Mouse (Mus musculus): ENCODE measurements around the gene Eml1. TPM values are rescaled to one million over a fixed set of nuclear protein-coding genes. Genes with fewer than 3 reads are reported as not detected.

The Eml1 gene
- polyA plus RNA-seq, 1 experiment from 2014 or later, result 122 TPM

DNA sequence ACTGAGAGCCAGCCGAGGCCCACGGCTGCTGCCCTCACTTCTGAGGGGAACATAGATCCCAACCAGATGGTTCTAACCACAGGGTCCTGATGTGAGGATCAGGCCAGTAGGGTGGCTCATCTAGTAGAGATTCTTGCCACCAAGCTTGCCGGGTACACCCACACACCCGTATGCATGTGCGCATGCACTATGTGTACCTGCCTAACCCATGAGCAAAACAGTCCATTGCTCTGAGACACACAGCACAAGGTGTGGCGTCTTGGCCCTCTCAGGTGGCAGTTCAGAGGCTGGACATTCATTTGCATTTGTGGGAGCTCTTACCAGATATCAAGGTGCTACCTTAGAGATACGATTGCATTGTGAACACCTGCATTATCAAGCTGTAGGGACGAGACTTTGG, 22.6 kb upstream of the Eml1 start:
- H3K27me3 ChIP-seq (ENCODE audit: control insufficient read depth, insufficient read depth, low read depth, low read length), result no peaks in the 10 kb centered on the region; the same call in 1 of the 2 replicates
- no peak for ATAC-seq (ENCODE audit: low read depth)
- H3K36me3 ChIP-seq (ENCODE audit: control insufficient read depth, insufficient read depth, low read length), result no peaks in the 10 kb centered on the region
- H3K9ac ChIP-seq (ENCODE audit: low read length), result no peak overlapping the region
- H3K4me1 ChIP-seq (replicated peaks; ENCODE audit: control insufficient read depth, insufficient read depth, low read length), result 0 out of 2 replicates have a peak, but pooled peaks cover 3% of the 10 kb centered on the region
- H3K27ac ChIP-seq (ENCODE audit: low read length), result no peak overlapping the region
- H3K4me2 ChIP-seq (ENCODE audit: low read depth, low read length), result no peak overlapping the region
- H3K4me3 ChIP-seq (ENCODE audit: low read length), result no peak overlapping the region
- WGBS, result 80% methylated on average over 8 of the region's 8 CpGs
- H3K9me3 ChIP-seq (ENCODE audit: control insufficient read depth, low read length), result no peaks in the 10 kb centered on the region

DNA sequence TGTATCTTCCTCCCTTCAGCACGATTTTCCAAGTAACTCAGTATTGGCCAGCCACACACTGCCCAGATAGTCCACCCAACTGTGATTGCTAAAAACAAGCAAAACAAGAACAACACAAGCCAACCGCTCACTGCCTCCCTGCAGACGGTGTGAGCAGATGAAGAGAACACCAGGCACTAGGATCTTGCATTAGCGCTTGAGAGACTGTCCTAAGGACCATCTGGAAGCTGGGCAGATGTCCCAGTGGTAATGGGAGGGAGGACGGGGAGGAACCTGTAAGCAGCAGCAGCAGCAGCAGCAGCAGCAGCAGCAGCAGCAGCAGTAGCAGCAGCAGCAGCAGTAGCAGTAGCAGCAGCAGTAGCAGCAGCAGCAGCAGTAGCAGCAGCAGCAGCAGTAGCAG, 21.7 kb upstream of the Eml1 start:
- H3K27me3 ChIP-seq (ENCODE audit: control insufficient read depth, insufficient read depth, low read depth, low read length), result peaks cover 9% of the 10 kb centered on the region
- no peak overlapping the region for H3K4me3 ChIP-seq (ENCODE audit: low read length)
- H3K9ac ChIP-seq (ENCODE audit: low read length), result no peak overlapping the region
- no peaks in the 10 kb centered on the region for H3K9me3 ChIP-seq (ENCODE audit: control insufficient read depth, low read length)
- H3K4me1 ChIP-seq (replicated peaks; ENCODE audit: control insufficient read depth, insufficient read depth, low read length), result 0 out of 2 replicates have a peak, but pooled peaks cover 3% of the 10 kb centered on the region
- H3K36me3 ChIP-seq (ENCODE audit: control insufficient read depth, insufficient read depth, low read length), result no peaks in the 10 kb centered on the region
- 56% methylated on average over 5 of the region's 5 CpGs for WGBS
- no peak for ATAC-seq (ENCODE audit: low read depth)
- no peak overlapping the region for H3K27ac ChIP-seq (ENCODE audit: low read length)
- no peak overlapping the region for H3K4me2 ChIP-seq (ENCODE audit: low read depth, low read length)

DNA sequence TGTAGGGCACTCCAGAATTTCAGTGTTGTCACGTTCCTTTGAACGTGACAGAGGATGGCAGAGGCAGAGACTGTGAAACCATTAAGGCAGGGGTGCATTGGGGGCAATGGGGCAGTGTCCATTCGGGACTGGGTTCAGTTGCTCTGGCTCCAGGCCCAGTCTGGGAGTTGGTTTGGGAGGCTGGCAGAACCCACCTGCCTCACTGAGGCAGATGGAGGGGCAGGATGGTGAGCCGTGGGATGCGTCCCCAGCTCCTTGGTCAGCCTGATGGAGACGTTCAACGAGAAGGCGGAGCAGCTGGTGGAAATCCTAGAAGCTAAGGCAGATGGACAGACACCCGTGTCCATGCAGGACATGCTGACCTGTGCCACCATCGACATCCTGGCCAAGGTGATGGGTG, 19.8 kb upstream of the Eml1 start:
- no peak overlapping the region for H3K9ac ChIP-seq (ENCODE audit: low read length)
- 84% methylated on average over 10 of the region's 10 CpGs for WGBS
- H3K4me1 ChIP-seq (replicated peaks; ENCODE audit: control insufficient read depth, insufficient read depth, low read length), result 0 out of 2 replicates have a peak, but pooled peaks cover 3% of the 10 kb centered on the region
- H3K4me3 ChIP-seq (ENCODE audit: low read length), result no peak overlapping the region
- no peak for ATAC-seq (ENCODE audit: low read depth)
- H3K9me3 ChIP-seq (ENCODE audit: control insufficient read depth, low read length), result no peaks in the 10 kb centered on the region
- H3K27me3 ChIP-seq (ENCODE audit: control insufficient read depth, insufficient read depth, low read depth, low read length), result peaks cover 11% of the 10 kb centered on the region
- H3K36me3 ChIP-seq (ENCODE audit: control insufficient read depth, insufficient read depth, low read length), result no peaks in the 10 kb centered on the region
- no peak overlapping the region for H3K27ac ChIP-seq (ENCODE audit: low read length)
- H3K4me2 ChIP-seq (ENCODE audit: low read depth, low read length), result no peak overlapping the region

GRCm38 (mm10) chr12:108352371-108353136, 18.2 kb upstream of the Eml1 start:
- 0 out of 2 replicates have a peak, but pooled peaks cover 3% of the 10 kb centered on the region for H3K4me1 ChIP-seq (replicated peaks; ENCODE audit: control insufficient read depth, insufficient read depth, low read length)
- peak overlapping the region; percentile 39 for H3K4me2 ChIP-seq (ENCODE audit: low read depth, low read length)
- H3K36me3 ChIP-seq (ENCODE audit: control insufficient read depth, insufficient read depth, low read length), result no peaks in the 10 kb centered on the region
- no peak overlapping the region for H3K4me3 ChIP-seq (ENCODE audit: low read length)
- peaks cover 11% of the 10 kb centered on the region for H3K27me3 ChIP-seq (ENCODE audit: control insufficient read depth, insufficient read depth, low read depth, low read length)
- WGBS, result 9% methylated on average over 35 of the region's 35 CpGs
- H3K9ac ChIP-seq (ENCODE audit: low read length), result no peak overlapping the region
- no peak overlapping the region for H3K27ac ChIP-seq (ENCODE audit: low read length)
- H3K9me3 ChIP-seq (ENCODE audit: control insufficient read depth, low read length), result no peaks in the 10 kb centered on the region
- ATAC-seq (ENCODE audit: low read depth), result no peak

DNA sequence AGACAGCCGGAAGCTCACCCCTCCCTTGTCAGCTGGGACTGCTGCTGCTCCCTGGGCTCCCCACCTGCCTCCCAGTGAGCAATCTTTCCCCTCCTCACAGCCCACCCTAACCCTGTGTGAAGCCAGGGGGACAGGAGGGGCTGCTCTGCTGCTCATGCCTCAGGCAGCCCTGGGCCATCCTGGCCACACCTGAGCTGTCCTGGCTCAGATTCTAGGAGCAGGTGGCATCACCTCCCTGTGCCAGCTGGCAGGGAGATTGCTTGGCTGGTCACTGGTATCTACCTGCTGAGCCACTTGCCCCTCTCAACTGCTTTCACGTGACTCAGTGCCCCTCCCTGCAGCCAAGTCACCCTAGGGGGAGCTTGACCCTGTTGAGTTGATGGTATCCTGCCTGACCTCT, 16.5 kb upstream of the Eml1 start:
- ATAC-seq (ENCODE audit: low read depth), result no peak
- Histone ChIP-seq H3K27ac (ENCODE audit: low read length) (no peak overlapping the region), H3K4me3 (ENCODE audit: low read length) (no peak overlapping the region), H3K27me3 (ENCODE audit: control insufficient read depth, insufficient read depth, low read depth, low read length) (peaks cover 11% of the 10 kb centered on the region), H3K9me3 (ENCODE audit: control insufficient read depth, low read length) (no peaks in the 10 kb centered on the region), H3K36me3 (ENCODE audit: control insufficient read depth, insufficient read depth, low read length) (no peaks in the 10 kb centered on the region), H3K4me2 (ENCODE audit: low read depth, low read length) (no peak overlapping the region), H3K9ac (ENCODE audit: low read length) (no peak overlapping the region), H3K4me1 (replicated peaks; ENCODE audit: control insufficient read depth, insufficient read depth, low read length) (0 out of 2 replicates have a peak, but pooled peaks cover 3% of the 10 kb centered on the region)
- WGBS, result 52% methylated on average over 2 of the region's 2 CpGs

- H3K27me3 ChIP-seq (ENCODE audit: control insufficient read depth, insufficient read depth, low read depth, low read length), result peaks cover 11% of the 10 kb centered on the region
- H3K4me2 ChIP-seq (ENCODE audit: low read depth, low read length), result no peak overlapping the region
- no peaks in the 10 kb centered on the region for H3K36me3 ChIP-seq (ENCODE audit: control insufficient read depth, insufficient read depth, low read length)
- H3K9me3 ChIP-seq (ENCODE audit: control insufficient read depth, low read length), result no peaks in the 10 kb centered on the region
- H3K27ac ChIP-seq (ENCODE audit: low read length), result no peak overlapping the region
- 80% methylated on average over 1 of the region's 1 CpGs for WGBS
- no peak for ATAC-seq (ENCODE audit: low read depth)
- H3K4me3 ChIP-seq (ENCODE audit: low read length), result no peak overlapping the region
- 0 out of 2 replicates have a peak, but pooled peaks cover 3% of the 10 kb centered on the region for H3K4me1 ChIP-seq (replicated peaks; ENCODE audit: control insufficient read depth, insufficient read depth, low read length)
- no peak overlapping the region for H3K9ac ChIP-seq (ENCODE audit: low read length)
Observed at GRCm38 (mm10) chr12:108355271-108355670, 15.5 kb upstream of the Eml1 start.

DNA sequence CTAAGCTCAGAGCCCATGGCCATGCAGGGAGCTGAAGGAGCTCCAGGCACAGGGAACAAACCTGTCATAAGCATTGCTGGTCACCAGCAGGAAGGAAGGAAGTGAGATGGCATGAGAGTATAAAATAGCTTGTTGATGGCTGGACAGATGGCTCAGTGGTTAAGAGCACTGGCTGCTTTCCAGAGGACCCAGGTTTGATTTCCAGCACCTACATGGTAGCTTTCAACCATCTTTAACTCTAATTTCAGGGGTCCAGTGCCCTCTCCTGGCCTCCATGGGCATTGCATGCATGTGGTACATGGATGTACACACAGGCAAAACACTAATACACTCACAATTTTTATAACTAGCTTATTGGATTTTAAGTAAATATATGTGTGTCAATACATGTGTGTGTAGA, 14.8 kb upstream of the Eml1 start:
- Histone ChIP-seq H3K27ac (ENCODE audit: low read length) (no peak overlapping the region), H3K9ac (ENCODE audit: low read length) (no peak overlapping the region), H3K4me3 (ENCODE audit: low read length) (no peak overlapping the region), H3K9me3 (ENCODE audit: control insufficient read depth, low read length) (no peaks in the 10 kb centered on the region), H3K4me2 (ENCODE audit: low read depth, low read length) (no peak overlapping the region), H3K36me3 (ENCODE audit: control insufficient read depth, insufficient read depth, low read length) (no peaks in the 10 kb centered on the region), H3K4me1 (replicated peaks; ENCODE audit: control insufficient read depth, insufficient read depth, low read length) (0 out of 2 replicates have a peak, but pooled peaks cover 3% of the 10 kb centered on the region), H3K27me3 (ENCODE audit: control insufficient read depth, insufficient read depth, low read depth, low read length) (peaks cover 11% of the 10 kb centered on the region)
- ATAC-seq (ENCODE audit: low read depth), result no peak

DNA sequence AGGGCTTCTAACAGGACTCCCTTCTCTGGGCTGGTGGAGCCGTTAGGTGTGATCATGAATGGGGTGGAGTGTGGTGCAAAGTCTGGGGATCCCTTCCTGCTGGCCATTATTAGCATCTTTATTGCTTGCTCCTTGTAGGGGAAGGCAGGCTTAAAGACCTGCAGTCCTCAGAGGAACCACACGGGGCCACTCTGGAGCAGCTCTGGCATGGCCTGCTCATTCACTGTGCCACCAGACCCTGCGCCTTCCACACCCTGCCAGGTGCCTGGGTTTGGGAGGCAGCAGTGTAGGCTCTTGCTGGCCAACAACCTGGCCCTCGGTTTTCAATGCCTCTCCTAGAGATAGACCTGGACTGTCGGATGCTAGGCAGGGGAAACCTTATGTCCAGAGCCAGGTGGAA, 7.0 kb upstream of the Eml1 start:
- 5% methylated on average over 5 of the region's 5 CpGs for WGBS
- ATAC-seq (ENCODE audit: low read depth), result peak; percentile 61

GRCm38 (mm10) chr12:108365340-108365739, 5.4 kb upstream of the Eml1 start:
- Histone ChIP-seq H3K36me3 (ENCODE audit: control insufficient read depth, insufficient read depth, low read length) (no peaks in the 10 kb centered on the region), H3K4me1 (replicated peaks; ENCODE audit: control insufficient read depth, insufficient read depth, low read length) (peaks cover 44% of the 10 kb centered on the region), H3K27ac (ENCODE audit: low read length) (peak overlapping the region; percentile 78), H3K4me2 (ENCODE audit: low read depth, low read length) (no peak overlapping the region), H3K27me3 (ENCODE audit: control insufficient read depth, insufficient read depth, low read depth, low read length) (no peaks in the 10 kb centered on the region), H3K9me3 (ENCODE audit: control insufficient read depth, low read length) (no peaks in the 10 kb centered on the region), H3K9ac (ENCODE audit: low read length) (no peak overlapping the region), H3K4me3 (ENCODE audit: low read length) (no peak overlapping the region)
- 16% methylated on average over 3 of the region's 3 CpGs for WGBS
- ATAC-seq (ENCODE audit: low read depth), result peak; percentile 84

More for the DNA sequence above, 7.0 kb upstream of the Eml1 start:
- H3K27ac ChIP-seq (ENCODE audit: low read length), result no peak overlapping the region; the same call in 1 of the 2 replicates
- H3K9me3 ChIP-seq (ENCODE audit: control insufficient read depth, low read length), result no peaks in the 10 kb centered on the region
- H3K4me1 ChIP-seq (replicated peaks; ENCODE audit: control insufficient read depth, insufficient read depth, low read length), result peaks cover 33% of the 10 kb centered on the region
- H3K27me3 ChIP-seq (ENCODE audit: control insufficient read depth, insufficient read depth, low read depth, low read length), result no peaks in the 10 kb centered on the region
- H3K4me3 ChIP-seq (ENCODE audit: low read length), result no peak overlapping the region
- no peak overlapping the region for H3K4me2 ChIP-seq (ENCODE audit: low read depth, low read length)
- no peaks in the 10 kb centered on the region for H3K36me3 ChIP-seq (ENCODE audit: control insufficient read depth, insufficient read depth, low read length)
- peak overlapping the region; percentile 16; the same call in 1 of the 2 replicates for H3K9ac ChIP-seq (ENCODE audit: low read length)

All from lung, embryonic 16.5 days (tissue).